In the genomic region with DNA sequence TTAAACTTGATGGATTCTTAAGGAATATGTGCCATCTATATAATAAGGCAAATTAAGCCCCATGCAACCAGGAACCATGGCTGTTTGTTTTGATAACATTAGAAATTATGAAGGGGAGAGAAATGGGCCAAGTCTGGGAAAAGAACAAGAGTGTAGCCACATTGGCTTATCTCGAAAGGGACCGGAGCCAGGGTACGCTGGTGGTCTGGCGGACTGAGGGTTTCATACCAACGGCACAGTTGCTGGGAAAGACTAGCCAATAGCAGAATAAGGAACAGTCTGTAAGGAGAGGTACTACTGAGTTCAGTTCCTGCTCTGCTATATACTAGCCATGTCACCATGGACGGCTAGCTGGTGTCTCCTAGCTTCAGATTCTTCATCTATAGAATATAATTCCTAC, we compare ENCODE assay signal across 17 mouse cellular contexts.
DNase-seq lines count a peak whose midpoint lies in the region; ATAC-seq and TF ChIP-seq lines count a peak whose summit lies in the region.
"Had no signal": no experiment of that assay in that cellular context is flagged by ENCODE, and none has a peak within 500 bp of the region (broad histone marks: within the 10 kb centered on the region; RNA-seq: fewer than 3 reads in every experiment).

No protein-coding gene starts in this region.

- peaks cover 6% of the 10 kb centered on the region for H3K4me1 ChIP-seq in kidney, embryonic 16.5 days (ENCODE audit: insufficient read depth, low read length)
- H3K4me1 ChIP-seq in heart, postnatal 0 days (ENCODE audit: control insufficient read depth, insufficient read depth): peaks cover 11% of the 10 kb centered on the region
- H3K4me1 ChIP-seq in stomach, embryonic 15.5 days: no peaks in the 10 kb centered on the region

- peak overlapping the region; percentile 80 for H3K27ac ChIP-seq in gastrocnemius, adult 2 months
- H3K27ac ChIP-seq in kidney, embryonic 16.5 days (ENCODE audit: low read length): peak overlapping the region; percentile 85
- H3K27ac ChIP-seq in heart, postnatal 0 days (ENCODE audit: low read depth): peak overlapping the region; percentile 71; the same call in 1 of the 2 replicates
- peak overlapping the region; percentile 23; the same call in 1 of the 2 replicates for H3K27ac ChIP-seq in stomach, embryonic 15.5 days
- H3K27ac ChIP-seq: liver, embryonic 12.5 days; midbrain, embryonic 12.5 days; neural tube, embryonic 12.5 days had no signal

- H3K36me3 ChIP-seq in kidney, embryonic 16.5 days (ENCODE audit: insufficient read depth, low read length): no peaks in the 10 kb centered on the region
- H3K36me3 ChIP-seq in heart, postnatal 0 days (replicated peaks; ENCODE audit: control insufficient read depth, insufficient read depth, low read length): no peaks in the 10 kb centered on the region
- no peaks in the 10 kb centered on the region for H3K36me3 ChIP-seq in stomach, embryonic 15.5 days
- H3K36me3 ChIP-seq: embryonic facial prominence, embryonic 15.5 days; liver, embryonic 12.5 days; midbrain, embryonic 12.5 days; neural tube, embryonic 12.5 days had no signal

- no peak for TF ChIP-seq EP300 in heart, postnatal 0 days (IDR thresholded peaks at IDR 0.05; ENCODE audit: low read depth)

- ATAC-seq in kidney, embryonic 16.5 days (ENCODE audit: low FRiP score, low TSS enrichment): no peak
- no peak for ATAC-seq in heart, postnatal 0 days (ENCODE audit: insufficient read depth, low read depth)
- no peak; the same call in 1 of the 2 replicates for ATAC-seq in stomach, embryonic 15.5 days (ENCODE audit: insufficient read depth, low FRiP score, low read depth)
- ATAC-seq in megakaryocyte-erythroid progenitor cell, adult 5-6 weeks (replicated peaks; ENCODE audit: low FRiP score, low TSS enrichment, poor library complexity, severe bottlenecking): no peak
- ATAC-seq: forebrain, embryonic 14.5 days had no signal

- no peak for TF ChIP-seq CTCF in gastrocnemius, adult 2 months (IDR thresholded peaks at IDR 0.05)
- TF ChIP-seq CTCF in heart, postnatal 0 days (IDR thresholded peaks at IDR 0.05; ENCODE audit: low read depth): no peak

- H3K27me3 ChIP-seq in kidney, embryonic 16.5 days (ENCODE audit: insufficient read depth, low read length): no peaks in the 10 kb centered on the region
- no peaks in the 10 kb centered on the region for H3K27me3 ChIP-seq in heart, postnatal 0 days (ENCODE audit: control insufficient read depth, insufficient read depth, low read length)
- H3K27me3 ChIP-seq in stomach, embryonic 15.5 days (replicated peaks): no peaks in the 10 kb centered on the region
- H3K27me3 ChIP-seq: embryonic facial prominence, embryonic 15.5 days; midbrain, embryonic 12.5 days; neural tube, embryonic 12.5 days had no signal

- no peak overlapping the region for H3K4me2 ChIP-seq in kidney, embryonic 16.5 days (replicated peaks; ENCODE audit: low read depth, low read length)
- no peak overlapping the region for H3K4me2 ChIP-seq in heart, postnatal 0 days (ENCODE audit: low read depth, low read length)
- no peak overlapping the region for H3K4me2 ChIP-seq in stomach, embryonic 15.5 days
- H3K4me2 ChIP-seq: embryonic facial prominence, embryonic 15.5 days; liver, embryonic 12.5 days; midbrain, embryonic 12.5 days; neural tube, embryonic 12.5 days had no signal

- WGBS in kidney, embryonic 16.5 days: 79% methylated on average over 6 of the region's 6 CpGs
- 56% methylated on average over 6 of the region's 6 CpGs for WGBS in heart, postnatal 0 days
- WGBS in stomach, embryonic 15.5 days: 73% methylated on average over 6 of the region's 6 CpGs

- no peak for DNase-seq in gastrocnemius, adult 2 months
- DNase-seq in gastrocnemius, adult 18-20 months (ENCODE audit: low spot score): no peak
- no peak for DNase-seq in kidney, postnatal 14 days
- DNase-seq in heart, postnatal 0 days (ENCODE audit: low spot score): no peak
- DNase-seq in adrenal gland, adult (ENCODE audit: inconsistent age in 2 of 2, low spot score in 1 of 2): no peak
- DNase-seq: B cell, adult 2 months; cerebellum, adult 9-10 months; layer of hippocampus, adult 9-11 months; spleen, adult 18-20 months had no signal

- intact Hi-C loops in gastrocnemius, adult 2 months (cut with DNase I): no loop called here

- H3K9me3 ChIP-seq in kidney, embryonic 16.5 days (ENCODE audit: low read length): no peaks in the 10 kb centered on the region
- no peaks in the 10 kb centered on the region for H3K9me3 ChIP-seq in heart, postnatal 0 days (replicated peaks; ENCODE audit: control insufficient read depth, low read length)
- H3K9me3 ChIP-seq in stomach, embryonic 15.5 days: no peaks in the 10 kb centered on the region
- H3K9me3 ChIP-seq: embryonic facial prominence, embryonic 15.5 days; liver, embryonic 12.5 days; midbrain, embryonic 12.5 days; neural tube, embryonic 12.5 days had no signal

- no peak overlapping the region for H3K9ac ChIP-seq in kidney, embryonic 16.5 days (replicated peaks; ENCODE audit: low read length)
- H3K9ac ChIP-seq in heart, postnatal 0 days (replicated peaks; ENCODE audit: low read depth, low read length): no peak overlapping the region
- no peak overlapping the region for H3K9ac ChIP-seq in stomach, embryonic 15.5 days
- H3K9ac ChIP-seq: embryonic facial prominence, embryonic 15.5 days; liver, embryonic 12.5 days; midbrain, embryonic 12.5 days; neural tube, embryonic 12.5 days had no signal

- no peak overlapping the region for H3K4me3 ChIP-seq in gastrocnemius, adult 2 months
- H3K4me3 ChIP-seq in kidney, embryonic 16.5 days (ENCODE audit: low read length): no peak overlapping the region
- H3K4me3 ChIP-seq in heart, postnatal 0 days (ENCODE audit: low read depth, low read length): no peak overlapping the region
- no peak overlapping the region for H3K4me3 ChIP-seq in stomach, embryonic 15.5 days (replicated peaks)
- H3K4me3 ChIP-seq: embryonic facial prominence, embryonic 15.5 days; liver, embryonic 12.5 days; midbrain, embryonic 12.5 days; neural tube, embryonic 12.5 days had no signal

Comparison
In these comparisons a context has a peak if more than half of its experiments do, and no peak if none do; other contexts are left out.
1. H3K27ac ChIP-seq: peak in every context shown above with its lines; median percentile 85 in kidney, embryonic 16.5 days; 80 in gastrocnemius, adult 2 months; 71 in heart, postnatal 0 days; 23 in stomach, embryonic 15.5 days.